Mouse (Mus musculus) cerebellum, adult (tissue): ENCODE results near the gene Mnt.

Experiments used
- ATAC-seq: cut with Nextera tagmentation; 2 replicates; pipeline ENCODE4 v1.9.2; 2017; ENCODE audit warnings: mild to moderate bottlenecking, moderate library complexity, mixed read lengths; ENCODE audit not compliant: insufficient number of reproducible peaks, low FRiP score, low TSS enrichment

Gene Mnt

GRCm38 (mm10) chr11:74883098-74883497 is 52.4 kb downstream of the Mnt start:
- peak; percentile 56; the same call in 1 of the 2 replicates for ATAC-seq

DNA sequence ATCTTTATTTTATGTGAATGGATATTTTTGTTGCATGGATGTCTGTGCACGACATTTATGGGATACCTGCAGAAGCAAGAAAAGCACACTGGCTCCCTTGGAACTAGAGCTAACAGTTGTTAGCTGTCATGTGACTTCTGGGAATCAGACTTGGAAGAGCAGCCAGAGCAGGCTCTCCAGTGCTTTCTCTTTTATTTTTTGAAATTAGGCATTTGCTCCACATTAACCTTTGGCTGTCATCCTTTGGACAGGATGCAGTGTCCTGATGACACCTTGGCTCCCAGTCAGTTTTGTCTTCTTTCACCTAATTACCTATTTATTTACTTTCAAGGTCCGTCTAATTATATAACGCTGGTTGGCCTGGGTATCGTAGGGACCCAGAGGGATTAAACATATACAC is 63.9 kb downstream of the Mnt start:
- ATAC-seq = no peak
